Mouse (Mus musculus) spleen, adult 2 months (tissue): ENCODE results near the gene H2afx.

Source experiments
- CTCF ChIP-seq: fragments of 200-500 bp; IDR thresholded peaks from 2 replicates; pipeline ENCODE4 v1.5.1; 2011; ENCODE audit warnings: mild to moderate bottlenecking, inconsistent platforms; ENCODE audit not compliant: insufficient read depth, insufficient read length, insufficient replicate concordance; ENCODE audit errors: extremely low read depth
- POLR2A ChIP-seq: fragments of 200-500 bp; IDR thresholded peaks from 2 replicates; pipeline ENCODE4 v1.6.1; 2011; ENCODE audit warnings: low read depth, low read length, inconsistent platforms

GRCm38 (mm10) chr9:44307248-44307647, 27.2 kb upstream of the H2afx start:
- TF ChIP-seq CTCF (no peak), POLR2A (no peak)
